Mouse (Mus musculus) induced T-regulatory cell, adult 2 months (primary cell): ENCODE results near the gene Cpt1c.

ENCODE experiments used
- DNase-seq: peaks from one replicate; pipeline ENCODE4 v3.0.0-alpha.2; 2012; ENCODE audit warnings: low read depth

The Cpt1c gene

DNA sequence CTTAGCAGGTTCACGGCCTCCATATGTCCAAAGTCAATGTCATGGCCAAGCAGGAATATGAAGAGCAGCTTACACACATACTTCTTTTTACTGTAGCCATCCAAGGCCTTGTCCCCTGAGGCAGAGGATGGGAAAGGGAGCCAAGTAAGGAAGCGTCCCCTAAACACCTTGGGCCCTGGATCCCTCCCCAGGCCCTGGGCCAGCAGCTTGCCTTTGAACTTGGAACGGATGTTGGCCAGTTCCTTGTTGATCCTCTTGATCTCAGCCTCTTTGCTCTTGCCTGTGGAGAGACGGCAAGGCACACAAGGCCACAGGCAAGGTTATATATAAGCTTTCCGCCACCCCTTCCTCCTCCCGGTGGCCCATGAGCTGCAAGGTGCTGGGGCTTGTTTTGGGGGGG, 58.5 kb downstream of the Cpt1c start:
- no peak for DNase-seq

DNA sequence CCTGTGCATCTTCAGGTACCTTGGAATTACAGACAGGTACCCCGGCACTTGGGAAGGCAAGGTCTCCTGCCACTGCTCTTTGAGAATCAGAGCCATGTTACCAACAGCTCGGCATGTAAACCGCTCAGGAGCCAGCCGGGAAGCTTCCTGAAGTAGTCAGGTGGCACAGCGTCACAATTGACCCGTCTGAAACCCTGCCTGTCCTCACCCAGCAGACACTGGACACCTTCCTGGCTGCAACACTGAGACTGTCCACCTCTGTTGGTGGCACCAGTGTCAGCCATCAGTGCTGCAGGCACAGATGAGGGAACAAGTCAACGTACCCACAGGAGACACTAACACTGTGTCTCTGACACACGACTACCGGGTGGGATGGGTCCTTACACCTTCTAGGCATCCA, 59.3 kb downstream of the Cpt1c start:
- no peak for DNase-seq

DNA sequence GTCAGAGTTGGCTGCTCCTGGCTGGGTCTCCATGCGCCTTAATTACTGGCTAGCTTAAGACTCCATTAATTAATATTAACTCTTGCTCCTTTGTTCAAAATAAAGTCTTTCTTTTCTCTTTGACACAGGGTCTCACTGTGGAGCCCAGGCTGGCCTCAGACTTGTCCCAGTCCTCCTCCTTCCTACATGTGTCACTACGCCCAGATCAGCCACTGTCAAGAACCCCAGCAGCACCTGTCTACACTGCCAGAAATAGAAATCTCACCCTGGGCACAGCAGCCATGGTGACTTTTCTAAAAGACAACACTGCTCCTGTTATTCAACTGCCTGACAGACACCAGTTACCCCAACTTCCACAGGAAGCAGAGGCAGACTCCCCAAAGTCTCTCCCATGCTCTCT, 60.3 kb downstream of the Cpt1c start:
- no peak for DNase-seq
